16 mouse cellular contexts compared by ENCODE assay signal in genomic region chr8:48053611-48054010, GRCm38 (mm10).
"Had no signal": no experiment of that assay in that cellular context is flagged by ENCODE, and none has a peak within 500 bp of the region (broad histone marks: within the 10 kb centered on the region; RNA-seq: fewer than 3 reads in every experiment).

No protein-coding gene starts in this region.

- DNase-seq: layer of hippocampus, adult 9-11 months; liver; lung, adult 18-20 months; lung, postnatal 10 days; lung, postnatal 4 days; midbrain, embryonic 14.5 days; thymus, adult 18-20 months; thymus, postnatal 36 days had no signal

- H3K4me3 ChIP-seq: intestine, embryonic 15.5 days; layer of hippocampus, adult 2 months; limb, embryonic 10.5 days; limb, embryonic 13.5 days; liver, embryonic 12.5 days; liver, embryonic 15.5 days; lung, embryonic 15.5 days had no signal

- H3K27me3 ChIP-seq: intestine, embryonic 15.5 days; limb, embryonic 13.5 days; liver, embryonic 12.5 days; liver, embryonic 15.5 days; lung, embryonic 15.5 days had no signal

- H3K27ac ChIP-seq: intestine, embryonic 15.5 days; kidney, postnatal 0 days; layer of hippocampus, adult 2 months; limb, embryonic 10.5 days; limb, embryonic 13.5 days; liver, embryonic 12.5 days; liver, embryonic 15.5 days; lung, embryonic 15.5 days had no signal

- H3K4me1 ChIP-seq: intestine, embryonic 15.5 days; limb, embryonic 13.5 days; liver, embryonic 12.5 days; liver, embryonic 15.5 days; lung, embryonic 15.5 days had no signal

- H3K9me3 ChIP-seq: intestine, embryonic 15.5 days; limb, embryonic 10.5 days; limb, embryonic 13.5 days; liver, embryonic 12.5 days; liver, embryonic 15.5 days; lung, embryonic 15.5 days had no signal

- H3K36me3 ChIP-seq: intestine, embryonic 15.5 days; limb, embryonic 10.5 days; limb, embryonic 13.5 days; liver, embryonic 12.5 days; liver, embryonic 15.5 days; lung, embryonic 15.5 days had no signal
